Mouse (Mus musculus) adipocyte (in vitro differentiated cells): ENCODE measurements around the gene Tmem210.
"Not testable (repeated sequence)": the region's sequence is repeated elsewhere in the genome, so short reads cannot be mapped to it uniquely, and the experiment has no call there.

ENCODE experiments used
- DNase-seq: peaks from one replicate; pipeline ENCODE4 v3.0.0-alpha.2; 2016; ENCODE audit warnings: low spot score

Gene Tmem210

GRCm38 (mm10) chr2:25287927-25288649, at the start of gene Tmem210:
Gene Tmem210, plus strand, starts transcription at chr2:25288145.
- no peak for DNase-seq

GRCm38 (mm10) chr2:25239766-25240165, 48.2 kb upstream of the Tmem210 start:
- no peak for DNase-seq

- DNase-seq = no peak
These were observed 47.6 kb upstream of the Tmem210 start for GRCm38 (mm10) chr2:25240310-25240709.

GRCm38 (mm10) chr2:25240723-25241437, 47.1 kb upstream of the Tmem210 start:
- DNase-seq = no peak

GRCm38 (mm10) chr2:25241438-25241775, 46.5 kb upstream of the Tmem210 start:
- DNase-seq = no peak

GRCm38 (mm10) chr2:25242101-25242506, 45.8 kb upstream of the Tmem210 start, which contains the start of the genes Rnf208 and Cysrt1:
Gene Rnf208, plus strand, starts transcription at chr2:25242255.
Gene Cysrt1, minus strand, starts transcription at chr2:25242452.
- no peak for DNase-seq

GRCm38 (mm10) chr2:25243342-25243741, 44.6 kb upstream of the Tmem210 start:
- no peak for DNase-seq

GRCm38 (mm10) chr2:25244144-25244543, 43.8 kb upstream of the Tmem210 start:
- DNase-seq = no peak

- no peak for DNase-seq
These were observed 41.5 kb upstream of the Tmem210 start, which contains the start of gene AL732309.1 for GRCm38 (mm10) chr2:25246183-25247072. Gene AL732309.1, minus strand, starts transcription at chr2:25246863.

GRCm38 (mm10) chr2:25252331-25252730, 35.6 kb upstream of the Tmem210 start:
- no peak for DNase-seq

GRCm38 (mm10) chr2:25255284-25255779, 32.6 kb upstream of the Tmem210 start, which contains the start of gene Tmem203:
Gene Tmem203, plus strand, starts transcription at chr2:25255439.
- peak; percentile 91 for DNase-seq

GRCm38 (mm10) chr2:25256443-25257109, 31.4 kb upstream of the Tmem210 start:
- DNase-seq = peak; percentile 63

GRCm38 (mm10) chr2:25257250-25257649, 30.7 kb upstream of the Tmem210 start:
- not testable (repeated sequence) for DNase-seq

- DNase-seq = no peak
These were observed 29.1 kb upstream of the Tmem210 start for GRCm38 (mm10) chr2:25258887-25259286.

- DNase-seq = no peak
These were observed 26.1 kb upstream of the Tmem210 start for GRCm38 (mm10) chr2:25261870-25262269.

- peak; percentile 95 for DNase-seq
These were observed 25.6 kb upstream of the Tmem210 start, which contains the start of gene Tprn for GRCm38 (mm10) chr2:25262291-25262767. Gene Tprn, plus strand, starts transcription at chr2:25262618.

- no peak for DNase-seq
These were observed 24.9 kb upstream of the Tmem210 start for GRCm38 (mm10) chr2:25262795-25263622.

GRCm38 (mm10) chr2:25263623-25264285, 24.2 kb upstream of the Tmem210 start:
- no peak for DNase-seq

- DNase-seq = no peak
These were observed 23.7 kb upstream of the Tmem210 start for GRCm38 (mm10) chr2:25264286-25264660.

GRCm38 (mm10) chr2:25264851-25265250, 23.1 kb upstream of the Tmem210 start:
- DNase-seq = peak; percentile 66
